Mouse (Mus musculus): ENCODE measurements around the gene Trim17. TPM values are rescaled to one million over a fixed set of nuclear protein-coding genes. Genes with fewer than 3 reads are reported as not detected.
"Not testable (repeated sequence)": the region's sequence is repeated elsewhere in the genome, so short reads cannot be mapped to it uniquely, and the experiment has no call there.

Gene Trim17
- polyA plus RNA-seq, 1 experiment from 2014 or later, result 0.16 TPM

DNA sequence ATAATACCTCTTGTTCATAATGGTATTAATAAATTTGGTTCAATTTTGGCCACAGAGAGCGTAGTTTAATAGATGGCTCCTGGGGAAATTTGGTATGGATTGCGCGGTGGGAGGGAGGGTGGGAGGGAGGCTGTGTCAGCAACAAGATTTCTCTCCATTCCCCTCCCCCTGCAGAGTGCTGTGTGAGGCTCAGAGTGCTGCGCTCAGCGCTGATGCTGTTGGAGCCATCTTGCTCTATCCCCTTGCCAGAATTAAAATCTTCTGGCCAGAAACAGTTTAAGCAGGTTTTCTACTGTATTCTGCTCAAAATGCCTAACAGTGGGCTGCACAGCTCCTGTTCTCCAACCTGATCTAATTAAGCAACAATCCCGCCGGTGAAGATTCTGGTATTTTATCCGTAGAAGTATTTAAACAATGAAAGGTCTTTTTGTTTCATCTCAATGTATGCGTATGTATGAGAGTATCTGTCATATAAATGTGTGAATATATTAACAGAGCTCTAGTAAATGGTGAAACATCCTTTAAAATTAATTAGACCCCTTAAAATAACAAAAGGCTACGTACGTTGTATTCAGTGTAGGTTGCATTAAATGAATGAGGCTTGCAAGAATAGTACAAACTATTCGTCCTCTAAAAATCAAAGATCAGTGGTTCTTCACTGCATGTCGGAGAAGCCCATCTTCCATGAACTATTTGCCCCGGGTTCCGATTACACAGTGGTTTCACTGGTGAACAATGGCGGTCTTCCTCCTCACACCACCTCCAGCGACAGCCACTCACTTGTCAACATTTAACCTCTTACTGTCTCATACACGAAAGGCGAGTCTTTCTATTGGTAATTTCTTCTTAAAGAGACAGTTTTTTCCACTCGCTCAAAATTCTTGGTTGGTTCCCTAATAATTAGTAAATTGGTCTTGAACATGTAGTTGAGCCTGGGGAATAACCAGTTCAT is 4.7 kb upstream of the Trim17 start:
- peak; percentile 29; the same call in 1 of the 2 replicates for ATAC-seq
- WGBS, result 10% methylated on average over 20 of the region's 20 CpGs
- peak overlapping the region; percentile 76 for H3K4me2 ChIP-seq (replicated peaks)
- H3K9me3 ChIP-seq, result no peaks in the 10 kb centered on the region
- peak overlapping the region; percentile 48 for H3K4me3 ChIP-seq (replicated peaks)
- no peaks in the 10 kb centered on the region for H3K27me3 ChIP-seq (replicated peaks)
- H3K36me3 ChIP-seq, result no peaks in the 10 kb centered on the region
- H3K9ac ChIP-seq, result peak overlapping the region; percentile 56
- peaks cover 10% of the 10 kb centered on the region for H3K4me1 ChIP-seq (replicated peaks)
- H3K27ac ChIP-seq, result peak overlapping the region; percentile 85

GRCm38 (mm10) chr11:58951210-58951609 is 3.3 kb upstream of the Trim17 start:
- no peaks in the 10 kb centered on the region for H3K9me3 ChIP-seq
- no peak overlapping the region for H3K9ac ChIP-seq
- no peak overlapping the region for H3K27ac ChIP-seq
- no peak overlapping the region for H3K4me3 ChIP-seq (replicated peaks)
- H3K4me1 ChIP-seq (replicated peaks), result peaks cover 10% of the 10 kb centered on the region
- H3K36me3 ChIP-seq, result no peaks in the 10 kb centered on the region
- H3K4me2 ChIP-seq (replicated peaks), result no peak overlapping the region
- 75% methylated on average over 5 of the region's 5 CpGs for WGBS
- no peak for ATAC-seq
- H3K27me3 ChIP-seq (replicated peaks), result no peaks in the 10 kb centered on the region

DNA sequence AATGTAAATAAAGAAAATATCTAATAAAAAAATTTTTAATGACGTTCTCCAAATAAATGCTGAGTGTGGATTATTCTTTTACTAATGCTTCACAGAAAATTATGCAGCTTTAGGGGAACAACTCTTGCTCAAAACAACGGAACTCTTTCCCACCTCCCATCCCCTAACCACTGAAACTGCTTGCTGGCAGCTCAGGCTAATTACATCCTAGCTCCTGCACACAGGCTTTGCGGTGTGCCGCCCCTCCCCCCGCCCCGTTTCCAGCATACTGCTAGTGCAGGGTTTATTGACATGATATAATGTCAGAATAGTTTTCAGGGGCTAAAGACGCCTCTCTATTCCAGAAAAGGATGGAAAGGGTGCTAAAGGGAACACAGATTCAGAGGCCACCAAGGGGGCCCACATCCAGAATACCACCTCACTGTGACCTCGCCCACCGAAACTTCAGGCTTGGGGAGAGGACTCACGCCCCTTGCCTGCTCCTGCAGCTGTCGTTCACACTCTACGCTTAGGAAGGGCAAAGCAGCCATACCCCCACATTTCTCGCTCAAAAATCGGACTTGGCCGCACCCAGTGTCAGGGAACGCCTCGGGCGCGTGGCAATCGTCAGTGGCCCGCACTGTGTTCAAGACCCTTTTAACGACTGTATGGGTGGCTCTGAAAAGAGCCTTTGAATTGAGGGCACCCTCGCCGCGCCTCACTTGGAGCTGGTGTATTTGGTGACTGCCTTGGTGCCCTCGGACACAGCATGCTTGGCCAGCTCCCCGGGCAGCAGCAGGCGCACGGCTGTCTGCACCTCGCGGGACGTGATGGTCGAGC is 925 bp upstream of the Trim17 start:
- Histone ChIP-seq H3K9ac (peak overlapping the region; percentile 65), H3K27me3 (replicated peaks) (no peaks in the 10 kb centered on the region), H3K36me3 (no peaks in the 10 kb centered on the region), H3K4me1 (replicated peaks) (peaks cover 24% of the 10 kb centered on the region), H3K27ac (peak overlapping the region; percentile 91), H3K9me3 (no peaks in the 10 kb centered on the region), H3K4me2 (replicated peaks) (peak overlapping the region; percentile 88), H3K4me3 (replicated peaks) (peak overlapping the region; percentile 82)
- under 1% methylated on average over 33 of the region's 33 CpGs for WGBS
- ATAC-seq, result peak; percentile 32

GRCm38 (mm10) chr11:58954170-58954419 is 390 bp upstream of the Trim17 start:
- H3K27ac ChIP-seq, result peak overlapping the region; percentile 91
- H3K4me3 ChIP-seq (replicated peaks), result peak overlapping the region; percentile 82
- peaks cover 24% of the 10 kb centered on the region for H3K4me1 ChIP-seq (replicated peaks)
- H3K9me3 ChIP-seq; H3K36me3 ChIP-seq; H3K27me3 ChIP-seq (replicated peaks); ATAC-seq: not testable (repeated sequence)
- WGBS, result 0% methylated on average over 17 of the region's 17 CpGs
- H3K9ac ChIP-seq, result peak overlapping the region; percentile 65
- peak overlapping the region; percentile 88 for H3K4me2 ChIP-seq (replicated peaks)

DNA sequence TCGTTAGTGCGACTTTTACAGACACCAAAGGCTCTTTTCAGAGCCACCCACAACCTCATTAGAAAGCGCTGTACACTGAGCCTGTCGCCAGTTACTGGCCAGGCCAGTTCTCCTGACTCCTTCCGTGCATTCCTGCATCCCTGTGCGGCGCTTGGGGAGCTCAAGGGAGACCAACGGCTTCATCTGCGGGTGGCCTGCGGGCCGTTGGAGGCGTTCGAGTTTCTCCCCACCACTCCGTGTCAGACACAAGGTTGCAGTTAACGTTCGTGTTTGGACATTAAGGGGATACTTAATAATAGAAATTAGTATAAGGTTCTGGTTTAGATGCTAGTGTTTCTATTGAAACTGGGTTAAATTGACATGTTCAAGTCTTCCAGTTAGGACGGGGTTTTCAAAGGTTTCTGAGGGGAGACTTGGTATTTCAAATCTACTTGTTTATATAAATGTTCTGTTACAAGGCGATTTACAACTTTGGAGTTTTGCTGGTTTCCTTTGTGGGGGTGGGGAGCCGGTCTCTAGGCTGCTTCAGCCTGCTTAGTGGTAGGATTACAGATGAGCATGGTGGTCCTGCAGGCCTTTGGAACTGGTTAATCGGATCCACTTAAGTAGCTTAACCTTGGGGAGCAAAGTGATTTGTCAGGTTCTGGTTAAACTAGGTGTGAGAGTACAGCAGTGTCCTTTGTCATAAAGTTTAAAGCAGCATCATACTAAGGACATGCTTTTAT is 820 bp downstream of the Trim17 start:
- H3K27ac ChIP-seq, result peak overlapping the region; percentile 100
- ATAC-seq, result peak; percentile 24
- peak overlapping the region; percentile 95 for H3K9ac ChIP-seq
- H3K4me1 ChIP-seq (replicated peaks), result peaks cover 25% of the 10 kb centered on the region
- H3K27me3 ChIP-seq (replicated peaks), result no peaks in the 10 kb centered on the region
- WGBS, result under 1% methylated on average over 20 of the region's 20 CpGs
- H3K4me2 ChIP-seq (replicated peaks), result peak overlapping the region; percentile 88
- H3K4me3 ChIP-seq (replicated peaks), result peak overlapping the region; percentile 82
- H3K36me3 ChIP-seq, result no peaks in the 10 kb centered on the region
- no peaks in the 10 kb centered on the region for H3K9me3 ChIP-seq

DNA sequence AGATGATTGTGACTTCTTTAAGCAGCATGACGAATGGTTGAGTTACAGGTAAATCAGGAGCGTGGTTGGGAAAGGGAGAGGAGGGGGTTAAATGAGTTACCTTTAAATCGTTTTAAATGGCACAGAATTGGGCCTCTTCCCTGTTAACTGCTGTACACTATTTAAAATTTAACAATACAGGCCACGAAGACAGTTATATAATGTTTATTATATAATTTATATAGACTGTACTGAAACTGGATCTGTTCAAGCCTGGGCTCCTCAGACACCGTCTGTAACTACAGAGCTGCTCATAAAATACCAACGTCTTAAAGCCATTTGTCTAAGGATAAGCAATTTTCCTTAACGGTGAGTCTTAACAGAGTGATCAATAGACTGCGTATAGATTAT is 1.4 kb downstream of the Trim17 start:
- H3K27me3 ChIP-seq (replicated peaks), result no peaks in the 10 kb centered on the region
- peaks cover 25% of the 10 kb centered on the region for H3K4me1 ChIP-seq (replicated peaks)
- peak overlapping the region; percentile 95 for H3K9ac ChIP-seq
- no peak for ATAC-seq
- H3K4me3 ChIP-seq (replicated peaks), result peak overlapping the region; percentile 82
- H3K36me3 ChIP-seq, result no peaks in the 10 kb centered on the region
- H3K9me3 ChIP-seq, result no peaks in the 10 kb centered on the region
- WGBS, result 8% methylated on average over 8 of the region's 8 CpGs
- peak overlapping the region; percentile 88 for H3K4me2 ChIP-seq (replicated peaks)
- peak overlapping the region; percentile 100 for H3K27ac ChIP-seq

GRCm38 (mm10) chr11:58957226-58957914 is 2.9 kb downstream of the Trim17 start:
- Histone ChIP-seq H3K4me3 (replicated peaks) (no peak overlapping the region; the same call in 1 of the 2 replicates), H3K27me3 (replicated peaks) (peaks cover 8% of the 10 kb centered on the region; the same call in 1 of the 2 replicates), H3K36me3 (no peaks in the 10 kb centered on the region), H3K9ac (no peak overlapping the region; the same call in 1 of the 2 replicates), H3K4me2 (replicated peaks) (peak overlapping the region; percentile 88), H3K4me1 (replicated peaks) (peaks cover 25% of the 10 kb centered on the region), H3K27ac (no peak overlapping the region), H3K9me3 (no peaks in the 10 kb centered on the region)
- WGBS, result 78% methylated on average over 5 of the region's 5 CpGs
- no peak for ATAC-seq

- H3K9ac ChIP-seq, result no peak overlapping the region
- H3K27me3 ChIP-seq (replicated peaks), result peaks cover 11% of the 10 kb centered on the region; the same call in 1 of the 2 replicates
- H3K27ac ChIP-seq, result no peak overlapping the region
- H3K4me2 ChIP-seq (replicated peaks), result no peak overlapping the region
- H3K36me3 ChIP-seq, result no peaks in the 10 kb centered on the region
- WGBS, result 85% methylated on average over 6 of the region's 6 CpGs
- no peaks in the 10 kb centered on the region for H3K9me3 ChIP-seq
- no peak overlapping the region for H3K4me3 ChIP-seq (replicated peaks)
- no peak for ATAC-seq
- peaks cover 20% of the 10 kb centered on the region for H3K4me1 ChIP-seq (replicated peaks)
Observed at GRCm38 (mm10) chr11:58958536-58958935, 4.1 kb downstream of the Trim17 start.

- WGBS, result 28% methylated on average over 15 of the region's 15 CpGs
- ATAC-seq, result no peak
- Histone ChIP-seq H3K27ac (no peak overlapping the region), H3K4me1 (replicated peaks) (peaks cover 19% of the 10 kb centered on the region), H3K9ac (0 out of 2 replicates have a peak overlapping the region, but pooled peaks have one; percentile 12), H3K36me3 (no peaks in the 10 kb centered on the region), H3K9me3 (no peaks in the 10 kb centered on the region), H3K4me2 (replicated peaks) (peak overlapping the region; percentile 82), H3K4me3 (replicated peaks) (peak overlapping the region; percentile 51), H3K27me3 (replicated peaks) (peaks cover 11% of the 10 kb centered on the region; the same call in 1 of the 2 replicates)
Observed at GRCm38 (mm10) chr11:58959186-58959825, 4.8 kb downstream of the Trim17 start.

GRCm38 (mm10) chr11:58959921-58960465 is 5.5 kb downstream of the Trim17 start:
- Histone ChIP-seq H3K36me3 (no peaks in the 10 kb centered on the region), H3K27ac (no peak overlapping the region), H3K4me1 (replicated peaks) (peaks cover 19% of the 10 kb centered on the region), H3K9me3 (no peaks in the 10 kb centered on the region), H3K27me3 (replicated peaks) (peaks cover 11% of the 10 kb centered on the region; the same call in 1 of the 2 replicates), H3K4me3 (replicated peaks) (peak overlapping the region; percentile 51), H3K9ac (0 out of 2 replicates have a peak overlapping the region, but pooled peaks have one; percentile 12), H3K4me2 (replicated peaks) (peak overlapping the region; percentile 82)
- peak; percentile 88 for ATAC-seq
- 2% methylated on average over 40 of the region's 40 CpGs for WGBS
